Mouse (Mus musculus) heart, adult 18-20 months (tissue): ENCODE results near the gene Kirrel. TPM values are rescaled to one million over a fixed set of nuclear protein-coding genes. Genes with fewer than 3 reads are reported as not detected.

Source experiments
- DNase-seq, 2 experiments: peaks; one replicate each; pipeline ENCODE4 v3.0.0; 2021 to 2022; ENCODE audit warnings: mixed read lengths in 1 of 2
- total RNA-seq, 2 experiments: library from RNA; stranded (reverse); gene quantifications; 2 replicates each; pipeline ENCODE4 v1.2.3; 2021

Gene Kirrel
- total RNA-seq, 2 experiments from 2014 or later = 5.4 to 6.3 TPM

- DNase-seq = no peak
These were observed 96.9 kb downstream of the Kirrel start for GRCm38 (mm10) chr3:87077681-87078080.

GRCm38 (mm10) chr3:87076899-87077298 lies 97.6 kb downstream of the Kirrel start:
- no peak for DNase-seq

GRCm38 (mm10) chr3:87076161-87076560 lies 98.4 kb downstream of the Kirrel start:
- DNase-seq = no peak

- no peak for DNase-seq
These were observed 101.7 kb downstream of the Kirrel start for GRCm38 (mm10) chr3:87072612-87073515.

- DNase-seq = no peak
These were observed 102.4 kb downstream of the Kirrel start for GRCm38 (mm10) chr3:87072191-87072590.

GRCm38 (mm10) chr3:87067396-87067975 lies 107.1 kb downstream of the Kirrel start:
- DNase-seq = no peak

GRCm38 (mm10) chr3:87053939-87054338 lies 120.6 kb downstream of the Kirrel start:
- DNase-seq = no peak

GRCm38 (mm10) chr3:87047801-87048200 lies 126.7 kb downstream of the Kirrel start:
- DNase-seq = no peak

- no peak for DNase-seq
These were observed 132.8 kb downstream of the Kirrel start for GRCm38 (mm10) chr3:87041733-87042132.

- DNase-seq = no peak
These were observed 136.0 kb downstream of the Kirrel start for GRCm38 (mm10) chr3:87038500-87038899.

- no peak for DNase-seq
These were observed 140.5 kb downstream of the Kirrel start for GRCm38 (mm10) chr3:87034061-87034460.

- DNase-seq = peak; percentile 64 to 88
These were observed 141.2 kb downstream of the Kirrel start for GRCm38 (mm10) chr3:87033357-87033756.

- DNase-seq = peak; percentile 52 to 77
These were observed 143.7 kb downstream of the Kirrel start for GRCm38 (mm10) chr3:87030855-87031254.

Other genes starting within 250 kb of the Kirrel start
- gene Cd1d1, start 175.3 kb downstream of the Kirrel start, total RNA-seq = 1 to 10 TPM; 4.5 to 6.6 TPM
- 1 to 10 TPM; 6.3 to 7.0 TPM for gene Fcrls, start 89.0 kb upstream of the Kirrel start, total RNA-seq
- under 1 TPM; 0.57 to 0.85 TPM for gene Cd5l, start 183.1 kb upstream of the Kirrel start, total RNA-seq
- 1 to 10 TPM in 1 of 2 experiments, under 1 TPM in 1; 0.25 to 2.2 TPM for gene Fcrl1, start 201.6 kb upstream of the Kirrel start, total RNA-seq